Mouse (Mus musculus) kidney, adult 2 months (tissue): ENCODE measurements around the gene Capn11.

ENCODE experiments used
- CTCF ChIP-seq: fragments of 200-500 bp; conservative IDR thresholded peaks from 2 replicates; pipeline ENCODE4 v1.5.1; 2011; ENCODE audit warnings: low read depth, mild to moderate bottlenecking, control low read depth, low read length, moderate library complexity, mixed read lengths; ENCODE audit not compliant: insufficient read depth, insufficient read length
- POLR2A ChIP-seq: fragments of 200-500 bp; IDR thresholded peaks from one replicate; pipeline ENCODE4 v1.6.1; 2011; ENCODE audit warnings: low read depth, low read length, control low read depth

DNA sequence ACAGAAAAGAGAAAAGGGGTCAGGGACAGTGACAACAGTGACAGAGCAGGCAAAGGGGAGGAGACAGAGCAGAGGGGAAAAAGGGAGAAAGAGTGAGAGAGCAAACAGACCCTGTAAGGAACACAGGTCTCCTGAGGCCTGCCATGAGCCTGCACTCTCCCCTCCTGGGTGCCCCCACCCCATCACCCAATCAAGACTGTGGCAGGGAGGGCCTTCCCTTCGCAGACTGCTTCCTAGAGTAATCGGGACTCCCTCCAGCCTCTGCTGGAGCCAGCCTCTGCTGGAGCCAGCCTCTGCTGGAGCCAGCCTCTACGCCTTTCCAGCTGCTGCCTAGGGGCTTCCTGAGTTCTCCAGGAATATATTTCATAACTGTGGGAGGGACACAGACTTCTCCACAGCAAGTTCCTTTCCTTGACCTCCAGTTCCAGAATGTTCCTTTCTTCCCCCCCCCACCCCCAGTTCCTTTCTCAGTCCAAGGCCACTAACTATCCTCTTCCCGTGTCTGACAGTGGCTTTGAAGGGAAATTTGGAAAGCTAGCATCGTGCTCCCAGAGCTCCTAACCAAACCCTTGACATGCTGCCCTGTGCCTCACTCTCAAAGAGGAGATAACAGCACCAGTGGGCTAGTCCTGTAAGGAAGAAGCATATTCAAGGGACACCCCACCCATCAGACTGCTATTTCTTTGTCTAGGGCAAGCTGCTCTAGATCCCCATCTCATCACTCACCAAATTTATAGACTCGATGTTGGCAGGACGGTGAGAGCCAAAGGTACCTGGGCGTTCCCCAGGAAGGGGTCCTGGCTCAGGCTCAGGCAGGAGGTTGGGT, 66.3 kb downstream of the Capn11 start:
- no peak for TF ChIP-seq POLR2A
- no peak for TF ChIP-seq CTCF
